Mouse (Mus musculus): Measurements from ENCODE around the gene Slc25a11.

Slc25a11 gene

GRCm38 (mm10) chr11:70621972-70622814 lies 25.1 kb downstream of the Slc25a11 start:
- DNase-seq (ENCODE audit: low read depth), result peak; percentile 91

- DNase-seq (ENCODE audit: low read depth), result no peak
Observed at GRCm38 (mm10) chr11:70619101-70619500, 28.2 kb downstream of the Slc25a11 start, which contains the start of gene Chrne. Gene Chrne (minus strand): TSS chr11:70619216.

GRCm38 (mm10) chr11:70615516-70616093 lies 31.7 kb downstream of the Slc25a11 start, which contains the start of gene 4930544D05Rik:
Gene 4930544D05Rik (plus strand): TSS chr11:70615848.
- peak; percentile 25 for DNase-seq (ENCODE audit: low read depth)

- DNase-seq (ENCODE audit: low read depth), result peak; percentile 31
Observed at GRCm38 (mm10) chr11:70615074-70615473, 32.2 kb downstream of the Slc25a11 start.

GRCm38 (mm10) chr11:70612505-70612904 lies 34.8 kb downstream of the Slc25a11 start:
- no peak for DNase-seq (ENCODE audit: low read depth)

GRCm38 (mm10) chr11:70610752-70611151 lies 36.5 kb downstream of the Slc25a11 start:
- no peak for DNase-seq (ENCODE audit: low read depth)

GRCm38 (mm10) chr11:70608381-70609066 lies 38.8 kb downstream of the Slc25a11 start:
- DNase-seq (ENCODE audit: low read depth), result no peak

- DNase-seq (ENCODE audit: low read depth), result no peak
Observed at GRCm38 (mm10) chr11:70607611-70608010, 39.7 kb downstream of the Slc25a11 start.

- DNase-seq (ENCODE audit: low read depth), result no peak
Observed at GRCm38 (mm10) chr11:70606717-70607116, 40.6 kb downstream of the Slc25a11 start.

- peak; percentile 78 for DNase-seq (ENCODE audit: low read depth)
Observed at GRCm38 (mm10) chr11:70605024-70605566, 42.2 kb downstream of the Slc25a11 start.

- no peak for DNase-seq (ENCODE audit: low read depth)
Observed at GRCm38 (mm10) chr11:70598451-70598953, 48.8 kb downstream of the Slc25a11 start.

GRCm38 (mm10) chr11:70597301-70597700 lies 50.0 kb downstream of the Slc25a11 start:
- peak; percentile 21 for DNase-seq (ENCODE audit: low read depth)

- DNase-seq (ENCODE audit: low read depth), result no peak
Observed at GRCm38 (mm10) chr11:70596094-70596493, 51.2 kb downstream of the Slc25a11 start.

GRCm38 (mm10) chr11:70595638-70596037 lies 51.6 kb downstream of the Slc25a11 start:
- DNase-seq (ENCODE audit: low read depth), result no peak

- DNase-seq (ENCODE audit: low read depth), result no peak
Observed at GRCm38 (mm10) chr11:70594253-70594989, 52.9 kb downstream of the Slc25a11 start.
